Mouse (Mus musculus): ENCODE measurements at regions not wholly inside any gene's neighbourhood (a gene's known extent, or its start where the extent isn't known, plus 50 kb on each side); places are given as distances from the start of the nearest gene placed in this dataset.

DNA sequence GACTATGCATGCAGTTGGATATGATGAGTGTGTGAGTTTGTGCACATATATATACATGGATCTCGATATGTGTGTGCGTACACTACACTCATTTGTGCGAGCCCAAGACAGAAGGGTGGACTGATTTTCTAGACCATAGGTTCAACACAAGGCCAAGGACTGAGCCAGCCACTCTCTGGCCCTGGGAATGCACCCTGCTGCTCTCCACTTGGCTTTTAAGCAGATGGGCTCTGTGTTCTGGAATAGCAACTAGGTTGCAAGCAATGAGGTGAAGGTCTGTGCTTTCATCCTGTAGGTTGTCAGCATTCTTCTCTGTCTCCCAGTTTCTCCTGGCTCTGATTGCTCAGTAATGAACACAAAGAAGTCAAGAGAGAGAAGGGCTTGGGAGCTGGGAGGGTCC, 66.5 kb downstream of the Gadd45g start:
- no peak for TF ChIP-seq CTCF (IDR thresholded peaks at IDR 0.05; ENCODE audit: borderline replicate concordance, insufficient read depth, low read depth, low read length)
- no peak for TF ChIP-seq POLR2A (IDR thresholded peaks at IDR 0.05; ENCODE audit: borderline replicate concordance, insufficient read depth, low read length)
